In genomic region chr13:93606868-93607578, GRCm38 (mm10) we compare ENCODE assay signal across 13 mouse cellular contexts. TPM values are rescaled to one million over a fixed set of nuclear protein-coding genes. Genes with fewer than 3 reads are reported as not detected.
A peak's percentile ranks its signal among the peaks of the same experiment; 100 is the strongest.
DNase-seq lines count a peak whose midpoint lies in the region; ATAC-seq and TF ChIP-seq lines count a peak whose summit lies in the region.
"Had no signal": no experiment of that assay in that cellular context is flagged by ENCODE, and none has a peak within 500 bp of the region (broad histone marks: within the 10 kb centered on the region; RNA-seq: fewer than 3 reads in every experiment).

No protein-coding gene starts in this region.

- H3K4me2 ChIP-seq in forebrain, embryonic 16.5 days (ENCODE audit: low read length): no peak overlapping the region

- no peak for DNase-seq in layer of hippocampus, adult 2 months (ENCODE audit: low spot score in 2 of 2)
- no peak for DNase-seq in layer of hippocampus, adult 9-10 months (ENCODE audit: low spot score)
- DNase-seq in ZHBTc4 (ENCODE audit: low read depth, low spot score): peak; percentile 69
- DNase-seq in kidney, postnatal 14 days: peak; percentile 81
- DNase-seq in thymus, postnatal 14 days: no peak
- DNase-seq in thymus, postnatal 0 days (ENCODE audit: low spot score): no peak
- DNase-seq: lung, adult 18-20 months; retina, postnatal 1 day; thymus, postnatal 36 days had no signal

- H3K9ac ChIP-seq in forebrain, embryonic 16.5 days (replicated peaks; ENCODE audit: low read depth, low read length): no peak overlapping the region

- H3K4me3 ChIP-seq in layer of hippocampus, adult 2 months: no peak overlapping the region
- H3K4me3 ChIP-seq in forebrain, embryonic 16.5 days (replicated peaks; ENCODE audit: low read length): no peak overlapping the region

- 67% methylated on average over 13 of the region's 13 CpGs for WGBS in forebrain, embryonic 16.5 days

- H3K4me1 ChIP-seq in forebrain, embryonic 16.5 days (replicated peaks; ENCODE audit: control insufficient read depth, insufficient read depth, low read length): 0 out of 2 replicates have a peak, but pooled peaks cover 2% of the 10 kb centered on the region

- no peaks in the 10 kb centered on the region for H3K9me3 ChIP-seq in forebrain, embryonic 16.5 days (ENCODE audit: control insufficient read depth, low read length)

- peak; percentile 33; the same call in 1 of the 2 replicates for ATAC-seq in forebrain, embryonic 16.5 days

- no peaks in the 10 kb centered on the region for H3K27me3 ChIP-seq in forebrain, embryonic 16.5 days (replicated peaks; ENCODE audit: control insufficient read depth, insufficient read depth, low read length)

- no peak for TF ChIP-seq CTCF in layer of hippocampus, adult 2 months (conservative IDR thresholded peaks at IDR 0.05)

- H3K27ac ChIP-seq in layer of hippocampus, adult 2 months: peak overlapping the region; percentile 48
- no peak overlapping the region for H3K27ac ChIP-seq in forebrain, embryonic 16.5 days (ENCODE audit: low read length)

- no peaks in the 10 kb centered on the region for H3K36me3 ChIP-seq in forebrain, embryonic 16.5 days (ENCODE audit: control insufficient read depth, insufficient read depth)

RNA-seq across cellular contexts. Expression of gene Bhmt, which starts 30.7 kb away (rescaled TPM):
- not detected for total RNA-seq in layer of hippocampus, adult 2 months (2021)
- not detected in 2 replicates for polyA plus RNA-seq in forebrain, embryonic 16.5 days (2015; fragmentation: Nextera tagmentation; extraction: Ambion mirVana)
- polyA plus RNA-seq in thymus, postnatal 0 days (2015; fragmentation: Nextera tagmentation; extraction: Ambion mirVana): 0.14 and 0.20 TPM in 2 replicates
- total RNA-seq: common myeloid progenitor, adult 5-6 weeks; heart, postnatal 25 days; monocyte, adult 5-6 weeks had no signal

Comparison
In these comparisons a context has a peak if more than half of its experiments do, and no peak if none do; other contexts are left out.
1. DNase-seq: peak in ZHBTc4 (single experiment) and kidney, postnatal 14 days (single experiment); none in layer of hippocampus, adult 2 months (0 of 2), layer of hippocampus, adult 9-10 months (single experiment), thymus, postnatal 14 days (single experiment) and thymus, postnatal 0 days (single experiment).